In the genomic region with DNA sequence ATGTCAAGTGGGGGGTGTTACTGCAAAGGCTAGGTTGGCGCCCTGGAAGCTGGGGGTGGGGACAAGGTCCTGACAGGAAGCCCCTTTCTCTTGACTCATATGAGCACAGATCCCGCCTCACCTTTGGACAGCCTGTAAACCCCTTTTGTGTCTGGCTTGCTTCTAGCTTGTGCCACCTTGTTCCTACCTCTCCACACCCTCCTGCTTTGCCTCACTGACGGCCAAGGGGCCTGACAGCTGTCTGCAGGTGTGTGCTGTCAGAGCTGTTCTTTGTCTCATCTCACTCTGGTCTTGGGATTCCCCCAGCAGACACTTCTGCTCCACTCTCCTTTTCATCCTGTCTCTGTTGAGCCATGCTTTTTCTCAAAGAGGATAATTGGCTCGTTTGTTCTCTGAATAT, we compare ENCODE assay signal across 25 mouse cellular contexts.
DNase-seq lines count a peak whose midpoint lies in the region; ATAC-seq and TF ChIP-seq lines count a peak whose summit lies in the region.
"Had no signal": no experiment of that assay in that cellular context is flagged by ENCODE, and none has a peak within 500 bp of the region (broad histone marks: within the 10 kb centered on the region; RNA-seq: fewer than 3 reads in every experiment).

No protein-coding gene starts in this region.

- no peak for TF ChIP-seq POLR2A in cerebellum, adult 2 months (IDR thresholded peaks at IDR 0.05; ENCODE audit: borderline replicate concordance, insufficient read depth, low read length)

- WGBS in intestine, embryonic 14.5 days, result 24% methylated on average over 4 of the region's 4 CpGs
- WGBS in intestine, postnatal 0 days, result 30% methylated on average over 4 of the region's 4 CpGs
- 21% methylated on average over 4 of the region's 4 CpGs for WGBS in heart, embryonic 13.5 days
- 51% methylated on average over 4 of the region's 4 CpGs for WGBS in cerebellum, adult 2 months

- no peak for TF ChIP-seq CTCF in intestine, postnatal 0 days (IDR thresholded peaks at IDR 0.05; ENCODE audit: low read depth)
- no peak for TF ChIP-seq CTCF in cerebellum, adult 2 months (IDR thresholded peaks at IDR 0.05; ENCODE audit: borderline replicate concordance, insufficient read depth, low read depth, low read length)

- no peaks in the 10 kb centered on the region for H3K27me3 ChIP-seq in intestine, embryonic 14.5 days (replicated peaks; ENCODE audit: control insufficient read depth, insufficient read depth, low read length)
- H3K27me3 ChIP-seq in intestine, postnatal 0 days (replicated peaks; ENCODE audit: control insufficient read depth, insufficient read depth, low read length), result no peaks in the 10 kb centered on the region
- H3K27me3 ChIP-seq in heart, embryonic 13.5 days (replicated peaks), result no peaks in the 10 kb centered on the region
- H3K27me3 ChIP-seq in cerebellum, adult 2 months (ENCODE audit: control insufficient read depth, insufficient read depth, low read length), result no peaks in the 10 kb centered on the region
- H3K27me3 ChIP-seq: embryonic facial prominence, embryonic 12.5 days; forebrain, embryonic 12.5 days; neural tube, embryonic 15.5 days had no signal

- H3K36me3 ChIP-seq in intestine, embryonic 14.5 days (ENCODE audit: control insufficient read depth, insufficient read depth, low read length), result no peaks in the 10 kb centered on the region
- H3K36me3 ChIP-seq in intestine, postnatal 0 days (ENCODE audit: control insufficient read depth, insufficient read depth), result no peaks in the 10 kb centered on the region
- H3K36me3 ChIP-seq in heart, embryonic 13.5 days, result no peaks in the 10 kb centered on the region
- H3K36me3 ChIP-seq: embryonic facial prominence, embryonic 12.5 days; forebrain, embryonic 12.5 days; neural tube, embryonic 15.5 days had no signal

- DNase-seq in embryo, embryonic 11 days, result peak; percentile 10
- no peak for DNase-seq in embryo, embryonic 9.5 days (ENCODE audit: extremely low spot score)
- DNase-seq in intestine, embryonic 14.5 days (ENCODE audit: low spot score), result peak; percentile 67
- peak; percentile 18 for DNase-seq in heart, postnatal 4 days
- no peak for DNase-seq in cerebellum, adult 2 months
- no peak for DNase-seq in right cerebral cortex, postnatal 25 days
- DNase-seq: cerebellum, adult 18-20 months; cerebellum, postnatal 36 days; gastrocnemius, adult 2 months; layer of hippocampus, adult 9-11 months; liver; lung, postnatal 10 days; right cerebral cortex, adult 18-20 months; thymus, adult 2 months; thymus, postnatal 4 days had no signal

- peaks cover 4% of the 10 kb centered on the region; the same call in 1 of the 2 replicates for H3K4me1 ChIP-seq in intestine, embryonic 14.5 days (replicated peaks; ENCODE audit: control insufficient read depth, insufficient read depth, low read length)
- no peaks in the 10 kb centered on the region for H3K4me1 ChIP-seq in intestine, postnatal 0 days (replicated peaks; ENCODE audit: control insufficient read depth, insufficient read depth, low read length)
- H3K4me1 ChIP-seq in heart, embryonic 13.5 days, result peaks cover 11% of the 10 kb centered on the region
- H3K4me1 ChIP-seq in cerebellum, adult 2 months (ENCODE audit: control insufficient read depth, insufficient read depth, low read length), result no peaks in the 10 kb centered on the region
- H3K4me1 ChIP-seq: embryonic facial prominence, embryonic 12.5 days; forebrain, embryonic 12.5 days; neural tube, embryonic 15.5 days had no signal

- no peak overlapping the region for H3K4me3 ChIP-seq in intestine, embryonic 14.5 days (ENCODE audit: low read depth, low read length)
- no peak overlapping the region for H3K4me3 ChIP-seq in intestine, postnatal 0 days (ENCODE audit: low read depth, low read length)
- H3K4me3 ChIP-seq in heart, embryonic 13.5 days, result no peak overlapping the region
- no peak overlapping the region for H3K4me3 ChIP-seq in cerebellum, adult 2 months (replicated peaks; ENCODE audit: insufficient read depth, low read depth, low read length)
- H3K4me3 ChIP-seq: embryonic facial prominence, embryonic 12.5 days; erythroblast, embryonic 14.5 days; forebrain, embryonic 12.5 days; gastrocnemius, adult 2 months; neural tube, embryonic 15.5 days had no signal

- no peak overlapping the region for H3K4me2 ChIP-seq in intestine, embryonic 14.5 days (ENCODE audit: low read length)
- no peak overlapping the region for H3K4me2 ChIP-seq in intestine, postnatal 0 days (replicated peaks; ENCODE audit: low read depth)
- no peak overlapping the region for H3K4me2 ChIP-seq in heart, embryonic 13.5 days
- H3K4me2 ChIP-seq: embryonic facial prominence, embryonic 12.5 days; forebrain, embryonic 12.5 days; midbrain, embryonic 11.5 days; neural tube, embryonic 15.5 days had no signal

- H3K27ac ChIP-seq in intestine, embryonic 14.5 days (ENCODE audit: low read depth), result no peak overlapping the region; the same call in 1 of the 2 replicates
- H3K27ac ChIP-seq in intestine, postnatal 0 days (ENCODE audit: low read depth, low read length), result no peak overlapping the region
- H3K27ac ChIP-seq in heart, embryonic 13.5 days (replicated peaks), result 0 out of 2 replicates have a peak overlapping the region, but pooled peaks have one; percentile 28
- H3K27ac ChIP-seq in cerebellum, adult 2 months (ENCODE audit: insufficient read depth, low read length), result no peak overlapping the region
- H3K27ac ChIP-seq: embryonic facial prominence, embryonic 12.5 days; forebrain, embryonic 12.5 days; gastrocnemius, adult 2 months; hindbrain, postnatal 0 days; kidney, postnatal 0 days; neural tube, embryonic 15.5 days had no signal

- no peak overlapping the region for H3K9ac ChIP-seq in intestine, embryonic 14.5 days (ENCODE audit: low read length)
- H3K9ac ChIP-seq in intestine, postnatal 0 days (ENCODE audit: low read depth, low read length), result no peak overlapping the region
- no peak overlapping the region for H3K9ac ChIP-seq in heart, embryonic 13.5 days
- H3K9ac ChIP-seq: embryonic facial prominence, embryonic 12.5 days; forebrain, embryonic 12.5 days; neural tube, embryonic 15.5 days had no signal

- H3K9me3 ChIP-seq in intestine, embryonic 14.5 days (ENCODE audit: control insufficient read depth, low read length), result no peaks in the 10 kb centered on the region
- no peaks in the 10 kb centered on the region for H3K9me3 ChIP-seq in intestine, postnatal 0 days (ENCODE audit: control insufficient read depth)
- no peaks in the 10 kb centered on the region for H3K9me3 ChIP-seq in heart, embryonic 13.5 days
- H3K9me3 ChIP-seq: embryonic facial prominence, embryonic 12.5 days; forebrain, embryonic 12.5 days; neural tube, embryonic 15.5 days had no signal

- ATAC-seq in intestine, embryonic 14.5 days (replicated peaks; ENCODE audit: low FRiP score, low TSS enrichment, low read depth), result peak; percentile 42; the same call in 1 of the 2 replicates
- ATAC-seq in intestine, postnatal 0 days, result no peak
- peak; percentile 63 for ATAC-seq in heart, embryonic 13.5 days (ENCODE audit: extremely low read depth, insufficient number of reproducible peaks, low FRiP score, low TSS enrichment)
- ATAC-seq: hindbrain, postnatal 0 days; Patski had no signal

Comparison
In these comparisons a context has a peak if more than half of its experiments do, and no peak if none do; other contexts are left out.
1. DNase-seq: peak in embryo, embryonic 11 days (single experiment), intestine, embryonic 14.5 days (single experiment) and heart, postnatal 4 days (single experiment); none in embryo, embryonic 9.5 days (single experiment), cerebellum, adult 2 months (0 of 2) and right cerebral cortex, postnatal 25 days (single experiment).